Mouse (Mus musculus): ENCODE data around the gene Cdcp2.

Cdcp2 gene

GRCm38 (mm10) chr4:107135663-107136062 lies 39.0 kb downstream of the Cdcp2 start:
- no peak for DNase-seq

- no peak for DNase-seq
Measured at GRCm38 (mm10) chr4:107136531-107136930, 39.8 kb downstream of the Cdcp2 start.

- DNase-seq, result no peak
Measured at GRCm38 (mm10) chr4:107138948-107139835, 42.5 kb downstream of the Cdcp2 start.

DNA sequence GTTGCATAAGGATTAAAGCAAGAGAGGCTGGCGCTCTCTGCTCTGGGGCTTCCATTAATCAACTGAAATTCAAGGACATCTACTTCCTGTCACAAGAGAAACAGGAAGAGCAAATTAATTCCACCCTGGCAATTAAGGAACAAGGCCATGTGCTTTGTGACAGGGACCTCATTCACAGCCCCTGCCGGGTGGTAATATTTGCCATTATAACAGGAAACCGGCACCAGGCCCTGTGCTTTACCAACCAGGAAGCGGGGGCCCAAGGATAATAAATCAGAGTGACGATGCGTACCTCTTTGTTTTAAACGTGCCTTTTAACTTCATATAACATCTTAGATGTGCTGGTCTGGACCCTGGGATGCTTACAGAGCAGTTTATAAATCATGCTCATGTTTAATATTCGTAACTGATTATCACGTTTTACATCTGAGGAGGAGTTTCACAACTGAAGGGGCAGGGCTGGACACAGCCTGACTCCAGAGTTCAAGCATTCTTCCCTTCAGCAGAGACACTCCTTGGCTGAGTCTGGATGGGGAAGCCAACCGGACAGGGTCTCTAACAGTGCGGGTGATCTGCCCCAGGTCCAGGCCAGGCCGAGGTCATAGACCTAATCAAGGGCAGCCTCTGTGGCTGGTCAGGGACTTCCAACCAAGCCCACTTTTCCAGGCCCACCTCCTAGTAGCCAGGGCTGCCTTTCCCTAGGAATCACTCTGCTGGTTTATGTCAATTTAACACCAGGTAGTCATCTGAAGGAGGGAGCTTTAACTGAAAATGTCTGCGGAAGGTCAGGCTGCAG lies 43.3 kb downstream of the Cdcp2 start:
- DNase-seq, result no peak

DNA sequence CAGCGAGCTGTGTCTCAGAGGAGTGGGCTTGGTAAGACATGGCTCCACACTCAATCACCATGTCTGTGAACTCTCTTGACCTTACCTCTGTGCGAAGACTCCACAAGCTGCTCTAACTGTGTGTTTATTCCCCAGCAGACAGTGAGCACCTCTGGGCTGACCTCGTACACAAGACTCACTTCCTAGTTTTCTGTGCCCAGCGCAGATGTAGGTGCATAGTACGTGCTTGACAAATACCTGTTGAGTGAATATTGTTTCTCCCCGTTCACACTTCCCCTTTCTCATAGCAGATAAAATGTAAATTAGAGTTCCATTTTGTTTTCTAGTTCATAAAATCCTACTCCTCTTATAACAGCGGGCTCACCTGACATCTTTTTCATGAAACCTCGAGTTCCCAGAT lies 46.8 kb downstream of the Cdcp2 start:
- no peak for DNase-seq

DNA sequence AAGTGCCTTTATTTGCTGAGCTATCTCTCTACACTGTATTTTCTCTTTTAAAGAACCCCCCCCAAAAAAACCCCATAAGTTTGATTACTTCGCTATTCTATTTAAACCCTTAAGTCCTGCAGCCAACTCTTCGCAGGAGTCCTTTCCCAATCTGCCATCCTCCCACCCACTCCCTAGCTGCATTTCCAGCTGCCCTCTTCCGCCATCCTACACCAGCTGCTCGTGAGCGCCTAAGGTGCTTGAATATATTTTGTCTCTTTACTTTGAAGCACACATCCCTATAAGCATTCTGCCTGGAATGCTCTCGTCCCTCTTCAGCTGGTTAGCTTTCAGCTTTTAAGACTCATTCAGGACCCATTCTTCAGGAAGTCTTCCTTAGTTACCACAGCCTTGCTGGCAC lies 54.3 kb downstream of the Cdcp2 start:
- DNase-seq, result peak; percentile 44

- DNase-seq, result no peak
Measured at GRCm38 (mm10) chr4:107152571-107152970, 55.9 kb downstream of the Cdcp2 start.

- no peak for DNase-seq
Measured at GRCm38 (mm10) chr4:107156983-107157401, 60.3 kb downstream of the Cdcp2 start.

DNA sequence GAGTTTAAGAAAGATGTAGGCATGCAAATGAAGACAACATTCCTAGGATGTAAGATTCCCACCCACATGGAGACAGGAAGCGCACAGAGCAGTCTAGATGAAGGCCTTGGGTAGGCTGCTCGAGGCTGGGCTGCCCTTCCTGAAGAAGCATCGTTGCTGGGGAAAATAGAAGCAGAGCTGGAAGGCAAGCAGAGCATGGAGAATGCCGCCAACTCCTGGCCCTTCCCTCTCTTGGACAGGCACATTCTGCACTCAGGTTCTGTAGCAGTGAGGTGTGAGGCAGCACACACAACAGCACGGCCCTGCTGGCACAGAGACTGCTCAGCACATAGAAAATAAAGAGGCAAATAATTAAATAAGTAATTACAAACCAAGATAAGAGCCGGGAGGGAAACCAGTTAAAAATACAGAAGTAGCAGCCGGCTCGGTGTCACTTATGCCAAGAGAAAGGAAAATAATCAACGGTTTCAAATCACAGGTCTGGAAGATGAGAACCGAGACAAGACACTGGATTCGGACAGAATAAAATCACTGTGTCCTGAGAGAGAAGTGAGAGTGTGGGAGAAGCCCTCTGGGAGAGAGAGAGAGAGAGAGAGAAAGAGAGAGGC lies 62.6 kb downstream of the Cdcp2 start:
- DNase-seq, result no peak

DNA sequence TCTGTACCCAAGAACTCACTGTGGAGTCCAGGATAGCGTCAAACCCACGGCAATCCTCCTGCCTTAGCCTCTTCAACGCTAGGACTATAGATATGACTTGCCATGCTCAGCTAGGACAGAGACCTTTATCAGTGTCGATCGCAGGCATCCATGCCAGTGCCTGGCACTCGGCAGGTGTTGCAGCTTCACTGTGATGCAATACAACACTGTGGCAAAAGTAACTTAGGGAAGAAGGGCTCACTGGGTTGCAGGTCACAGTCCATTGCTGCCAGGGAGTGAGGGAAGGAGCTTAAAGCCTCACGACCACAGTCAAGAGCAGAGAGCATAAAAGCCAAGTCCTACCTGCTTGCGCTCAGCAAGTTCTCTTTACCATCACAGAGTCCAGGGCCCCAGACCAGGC lies 63.5 kb downstream of the Cdcp2 start:
- DNase-seq, result no peak

All from right cerebral cortex, postnatal 25 days (tissue).